Mouse (Mus musculus) liver (tissue): ENCODE measurements around the gene Spag7.

ENCODE experiments used
- DNase-seq: peaks from one replicate; pipeline ENCODE4 v3.0.0-alpha.2; 2020; ENCODE audit warnings: mixed read lengths

Spag7 gene

DNA sequence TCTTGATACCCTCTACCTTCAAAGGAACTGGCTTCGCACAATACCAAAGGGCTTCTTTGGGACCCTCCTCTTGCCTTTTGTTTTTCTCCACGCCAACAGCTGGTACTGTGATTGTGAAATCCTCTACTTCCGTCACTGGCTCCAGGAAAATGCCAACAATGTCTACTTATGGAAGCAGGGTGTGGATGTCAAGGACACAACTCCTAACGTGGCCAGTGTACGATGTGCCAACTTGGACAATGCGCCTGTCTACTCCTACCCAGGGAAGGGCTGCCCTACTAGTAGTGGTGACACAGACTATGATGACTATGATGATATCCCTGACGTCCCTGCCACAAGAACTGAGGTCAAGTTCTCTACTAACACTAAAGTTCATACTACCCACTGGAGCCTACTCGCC is 29.2 kb downstream of the Spag7 start:
- no peak for DNase-seq

DNA sequence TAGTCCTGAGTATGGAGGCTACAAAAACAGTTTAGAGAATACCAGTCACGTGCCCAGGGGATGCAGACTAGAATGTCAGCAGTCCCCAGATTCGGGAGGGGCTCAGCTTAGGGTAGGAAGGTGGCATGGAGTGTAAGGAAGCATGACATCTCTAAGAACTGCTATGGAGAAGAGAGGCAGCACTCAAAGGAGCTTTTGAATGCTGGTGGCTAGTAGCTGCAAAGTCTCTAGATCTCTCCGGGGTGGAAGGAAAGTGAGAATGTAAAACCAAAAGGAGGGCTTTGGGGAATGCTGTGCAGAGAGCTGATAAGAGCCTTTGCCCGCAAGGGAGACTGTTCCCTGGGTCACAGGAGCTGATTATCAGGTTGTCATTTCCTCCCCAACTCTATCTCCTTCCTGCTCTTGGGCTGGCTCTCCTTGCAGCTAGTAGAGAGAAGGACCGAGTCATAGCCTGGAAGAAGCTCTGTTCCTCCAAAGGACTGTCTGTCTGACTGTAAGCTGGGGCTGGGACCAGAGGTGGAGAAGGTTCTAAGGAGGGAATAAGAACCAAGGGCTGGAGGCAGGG is 30.4 kb downstream of the Spag7 start, which contains the start of gene Gp1ba:
Gp1ba (plus strand) TSS at position 409 of the 565 bp plus-strand sequence.
- DNase-seq = peak; percentile 75

DNA sequence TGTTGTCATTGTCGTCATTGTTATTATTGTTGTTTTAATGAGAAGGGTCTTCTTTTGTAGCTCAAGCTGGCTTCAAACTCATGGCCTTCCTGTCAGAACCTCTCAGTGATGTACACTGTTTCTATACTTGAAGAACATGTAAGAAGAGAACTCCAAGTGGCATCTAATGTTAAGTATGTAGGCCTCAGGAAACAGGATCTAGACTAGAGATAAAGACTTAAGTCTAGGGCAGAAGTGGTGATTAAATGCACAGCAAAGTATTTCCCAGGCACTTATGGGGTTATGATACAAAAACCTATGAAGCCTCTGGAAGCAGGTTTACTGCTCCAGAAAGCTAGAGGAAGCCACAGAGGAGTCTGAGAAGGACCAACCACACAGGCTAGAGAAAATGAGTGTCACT is 30.9 kb downstream of the Spag7 start:
- no peak for DNase-seq

DNA sequence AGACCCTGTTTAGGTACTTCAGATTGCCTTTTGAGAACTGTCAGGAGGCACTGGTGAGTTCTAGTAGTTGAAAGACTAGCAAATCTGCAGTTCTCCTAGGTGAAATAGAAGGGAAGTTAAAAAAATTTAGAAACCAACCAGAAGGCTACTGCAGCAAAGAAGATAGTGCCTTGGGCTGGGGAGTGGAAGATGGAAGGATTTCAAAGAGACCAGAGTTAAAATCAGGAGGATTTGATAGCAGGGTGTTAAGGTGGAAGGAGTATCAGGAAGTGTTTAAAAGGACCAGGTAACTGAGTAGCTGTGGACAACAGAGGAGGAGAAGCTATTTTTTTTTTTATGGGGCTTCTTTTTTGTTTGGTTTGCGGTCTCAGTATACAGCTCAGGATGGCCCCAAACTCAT is 31.5 kb downstream of the Spag7 start:
- no peak for DNase-seq

DNA sequence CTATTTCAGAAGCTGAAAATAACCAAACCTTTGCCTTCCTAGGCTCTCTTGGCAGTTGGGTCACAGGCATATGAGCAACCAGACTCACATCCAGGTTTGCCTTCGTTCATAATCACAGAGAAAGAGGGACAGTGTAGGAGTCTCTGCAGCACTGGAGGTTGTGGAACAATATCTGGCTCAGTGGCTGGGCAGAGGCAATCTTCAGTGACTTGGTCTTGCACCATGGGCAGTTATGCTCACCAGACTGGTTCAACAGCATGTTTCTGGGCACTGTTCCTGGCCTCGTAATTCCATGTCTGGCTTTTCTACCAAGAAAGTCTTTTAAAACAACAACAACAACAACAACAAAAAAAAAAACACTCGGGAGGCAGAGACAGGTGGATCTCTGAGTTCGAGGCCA is 33.6 kb downstream of the Spag7 start:
- DNase-seq = no peak

DNA sequence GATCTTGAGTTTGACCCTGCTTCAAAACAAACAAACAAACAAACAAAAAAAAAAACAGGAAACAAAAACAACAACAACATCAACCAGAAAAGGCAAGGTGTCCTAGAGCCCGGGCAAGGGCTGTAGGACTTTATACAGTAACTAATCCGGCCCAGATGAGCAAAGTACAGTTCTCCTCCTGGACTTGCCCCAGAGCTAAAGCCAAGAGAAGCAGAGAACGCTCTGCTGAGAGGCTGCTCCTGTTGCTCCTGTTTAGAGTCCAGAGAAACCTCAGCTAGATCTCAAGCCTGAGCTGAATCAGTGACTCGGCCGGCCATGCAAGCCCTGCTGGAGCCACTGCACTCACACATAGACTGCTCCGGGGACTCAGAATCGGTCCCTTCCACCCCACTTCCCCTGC is 39.1 kb downstream of the Spag7 start:
- no peak for DNase-seq

DNA sequence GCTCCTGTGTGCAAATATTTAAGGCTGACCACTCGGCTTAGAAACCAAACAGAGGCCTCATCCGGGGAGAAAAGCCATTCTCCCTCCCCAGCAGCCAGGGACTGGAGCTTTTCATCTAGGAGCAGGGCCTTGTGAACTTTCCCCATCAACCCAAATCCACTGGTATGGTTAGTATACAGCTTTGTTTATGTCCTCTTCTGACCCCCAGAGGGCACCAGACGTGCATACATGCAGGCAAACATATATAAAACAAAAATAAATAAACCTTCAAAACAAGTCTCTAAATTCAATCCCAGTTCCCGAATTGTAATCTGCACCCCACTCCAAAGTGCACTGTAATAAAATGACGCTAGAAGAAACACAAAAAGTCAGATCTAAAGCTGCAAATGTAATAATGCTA is 39.7 kb downstream of the Spag7 start:
- DNase-seq = peak; percentile 47

DNA sequence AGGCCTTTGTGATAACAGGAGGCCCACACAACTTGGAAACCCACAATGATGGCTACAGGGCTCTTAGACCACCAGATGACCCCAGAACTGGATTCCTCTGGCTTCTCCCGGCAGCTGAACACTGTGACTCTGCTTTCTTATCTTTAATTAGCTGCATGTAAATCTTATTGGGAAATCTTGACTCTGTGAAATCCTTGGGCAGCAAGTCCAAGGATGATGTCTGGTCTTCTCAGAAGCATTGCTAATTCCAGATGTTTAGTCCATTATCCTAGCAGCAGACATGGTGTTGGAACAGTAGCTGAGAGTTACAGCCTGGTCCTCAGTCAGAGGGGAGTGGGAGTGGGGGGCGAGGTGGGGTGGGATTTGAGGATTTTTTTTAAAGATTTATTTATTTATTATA is 40.8 kb downstream of the Spag7 start:
- DNase-seq = no peak

DNA sequence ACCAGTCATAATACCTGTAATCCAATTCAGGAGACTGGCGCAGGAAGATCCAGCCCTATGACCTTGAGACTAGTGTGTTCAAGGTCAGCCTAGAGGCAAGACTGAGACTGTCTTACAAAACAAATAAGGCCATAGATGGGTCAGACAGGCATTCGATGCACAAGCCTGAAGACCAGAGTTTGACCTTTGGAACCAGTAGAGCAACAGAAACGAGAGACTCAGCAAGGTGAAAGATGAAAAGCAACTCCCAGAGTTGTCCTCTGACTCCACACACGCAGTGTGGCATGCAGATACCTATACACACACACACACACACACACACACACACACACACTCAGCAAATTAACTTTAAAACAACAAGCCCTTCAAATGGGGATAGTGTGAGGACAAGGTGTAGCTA is 42.3 kb downstream of the Spag7 start:
- DNase-seq = no peak

DNA sequence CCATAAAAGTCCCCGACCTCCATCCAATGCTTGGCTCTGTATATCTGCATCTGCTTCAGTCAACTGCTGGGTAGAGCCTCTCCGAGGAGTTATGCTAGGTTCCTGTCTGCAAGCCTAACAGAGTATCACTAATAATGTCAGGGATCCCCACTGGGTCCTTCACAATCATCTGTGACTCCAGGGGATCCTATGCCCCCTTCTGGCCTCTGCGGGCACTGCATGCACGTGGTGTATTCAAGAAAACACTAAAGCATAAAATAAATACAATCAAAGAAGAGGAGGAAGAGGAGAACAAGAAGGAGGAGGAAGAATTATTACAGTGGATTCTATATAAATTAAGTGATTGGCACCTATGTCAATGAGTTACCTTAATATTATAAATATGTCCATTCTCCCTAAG is 43.7 kb downstream of the Spag7 start:
- DNase-seq = peak; percentile 77

DNA sequence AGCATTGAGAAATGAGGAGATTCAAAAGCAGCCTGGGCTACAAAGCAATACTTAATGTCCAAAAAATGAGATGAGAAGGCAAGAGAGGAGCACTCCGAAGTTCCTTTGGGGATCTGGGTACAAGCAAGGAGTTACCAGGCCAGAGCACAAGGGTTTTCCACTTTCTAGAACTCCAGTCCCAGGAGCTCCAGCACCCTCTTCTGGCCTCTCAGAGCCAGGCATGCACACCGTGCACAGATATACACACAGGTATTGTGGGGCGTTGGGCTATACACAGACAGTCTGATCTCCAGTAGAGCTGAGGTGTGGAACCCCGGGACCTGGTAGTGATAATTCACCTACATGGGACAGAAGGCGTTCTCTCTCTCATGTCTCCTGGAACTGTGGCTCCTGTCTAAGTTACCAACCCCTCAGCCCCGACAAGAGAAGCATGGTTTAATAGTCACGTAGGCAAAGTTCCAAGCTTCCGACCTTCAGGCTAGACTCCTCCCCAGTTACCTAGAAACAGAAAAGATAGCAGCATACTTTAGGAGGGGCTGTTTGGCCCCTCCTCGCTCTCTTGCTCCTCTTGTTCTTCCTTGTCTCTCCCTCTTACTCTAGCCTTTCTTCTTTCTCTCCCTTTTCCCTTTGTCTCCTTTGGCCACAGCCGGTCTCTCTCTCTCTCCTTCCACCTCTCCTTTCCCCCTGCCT is 46.0 kb downstream of the Spag7 start:
- DNase-seq = no peak

DNA sequence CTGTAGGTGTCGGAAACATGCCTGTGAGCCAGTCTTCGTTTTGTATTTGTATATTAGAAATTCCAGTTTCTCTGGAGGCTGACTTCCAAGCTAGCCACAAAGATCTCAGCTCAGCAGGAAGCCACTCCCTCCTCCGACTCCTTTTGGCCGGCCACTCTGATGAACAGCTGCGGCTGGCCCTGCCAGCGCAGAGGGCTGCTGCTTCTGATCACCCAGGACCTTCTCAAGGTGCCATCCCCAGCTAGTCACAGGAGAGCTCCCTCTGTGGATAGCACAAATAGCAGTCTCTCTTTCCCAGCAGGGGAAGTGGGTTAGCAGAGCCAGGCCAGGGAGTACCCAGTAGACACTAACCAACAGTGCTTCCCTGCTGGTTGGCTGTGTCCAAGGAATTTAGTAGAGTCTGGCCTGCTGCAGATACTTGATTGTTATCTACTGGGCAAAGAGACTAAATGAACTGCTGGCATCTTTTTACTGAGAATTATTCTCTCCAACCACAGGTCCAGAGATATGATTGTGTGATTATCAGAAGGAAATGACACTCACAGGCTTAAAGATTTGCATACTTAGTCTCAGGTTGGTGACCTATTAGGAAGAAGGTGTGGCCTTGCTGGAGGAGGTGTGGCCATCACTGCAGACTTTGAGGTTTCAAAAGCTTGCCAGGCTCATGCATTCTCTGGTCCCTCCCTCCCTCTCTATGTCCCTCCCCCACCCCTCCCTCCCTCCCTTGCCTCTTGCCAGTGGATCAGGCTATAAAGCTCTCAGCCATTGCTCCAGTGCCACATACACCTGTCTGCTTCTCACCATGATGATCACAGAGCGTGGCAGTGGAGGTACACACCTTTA is 47.0 kb downstream of the Spag7 start:
- DNase-seq = peak; percentile 50

DNA sequence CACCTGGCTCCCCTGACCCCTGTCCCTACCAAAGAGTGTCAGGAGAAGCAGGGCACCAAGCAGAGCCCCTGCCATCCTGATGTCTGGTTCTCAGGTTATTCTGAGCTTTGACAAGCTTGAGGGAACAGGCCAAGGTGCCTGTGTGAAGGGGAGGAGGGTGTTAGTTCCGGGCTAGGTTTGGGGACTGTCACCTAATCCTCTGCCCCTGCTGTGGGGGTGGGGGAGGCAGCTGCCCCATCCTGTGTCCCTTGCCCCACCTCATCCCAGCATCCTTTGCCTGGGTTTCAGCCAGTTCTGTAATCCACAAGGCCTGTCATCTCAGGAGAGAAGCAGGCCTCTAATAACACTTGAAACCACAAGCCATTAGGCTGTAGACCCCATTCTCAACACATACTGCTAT is 50.1 kb downstream of the Spag7 start, which contains the start of gene Chrne:
Chrne (minus strand) TSS at position 116 of the 400 bp plus-strand sequence.
- no peak for DNase-seq

DNA sequence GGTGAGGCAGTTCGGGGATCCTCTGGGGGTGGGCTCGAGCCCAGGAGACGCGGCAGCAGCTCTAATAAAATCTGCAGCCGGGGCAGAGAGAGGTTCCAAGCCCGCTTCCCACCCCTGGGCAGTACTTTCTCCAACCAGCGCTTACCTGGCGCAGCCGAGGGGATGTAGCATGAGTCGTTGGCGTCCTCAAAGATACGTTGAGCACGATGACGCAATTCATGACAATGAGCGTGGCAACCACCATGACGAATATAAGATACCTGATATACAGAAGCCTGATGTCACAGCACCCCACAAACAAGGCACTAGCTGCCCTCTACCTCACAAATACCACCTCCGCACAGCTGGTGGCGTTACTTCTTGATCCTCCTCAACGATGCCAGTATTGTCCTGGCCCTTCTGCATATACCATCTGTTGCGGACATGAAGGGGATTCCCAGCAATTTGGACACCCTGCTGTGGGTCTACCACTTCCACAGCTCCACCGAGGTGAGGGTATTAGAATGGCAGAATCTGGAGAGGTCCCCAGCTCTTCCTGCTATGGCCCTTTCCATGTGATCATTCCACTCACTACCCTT is 53.6 kb downstream of the Spag7 start, which contains the start of gene 4930544D05Rik:
4930544D05Rik (plus strand) TSS at position 333 of the 578 bp plus-strand sequence.
- DNase-seq = no peak

DNA sequence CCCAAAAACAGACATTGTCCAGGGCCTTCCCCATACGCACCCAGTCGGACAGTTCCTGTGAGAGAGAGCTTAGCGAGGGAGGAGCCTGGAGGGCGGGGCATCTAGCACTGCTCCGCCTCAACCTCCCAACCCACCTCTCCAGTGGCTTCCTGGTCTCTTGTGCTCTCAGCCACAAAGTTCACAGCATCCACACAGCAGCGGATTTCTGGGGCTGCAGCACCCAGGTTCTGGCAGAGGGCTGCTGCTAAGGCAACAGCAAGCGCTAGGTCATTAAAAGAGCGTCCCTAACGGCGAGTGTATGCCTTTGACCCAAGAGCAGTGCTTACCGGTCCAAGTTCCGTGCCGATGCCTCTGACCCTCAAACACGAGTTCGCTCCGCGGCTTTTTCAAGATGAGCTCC is 54.1 kb downstream of the Spag7 start:
- DNase-seq = peak; percentile 80
